Mouse (Mus musculus): ENCODE data around the gene Snip1. TPM values are rescaled to one million over a fixed set of nuclear protein-coding genes. Genes with fewer than 3 reads are reported as not detected.
A peak's percentile ranks its signal among the peaks of the same experiment; 100 is the strongest.

Gene Snip1
- polyA plus RNA-seq (2015; fragmentation: Nextera tagmentation; extraction: Ambion mirVana), result 27.3 and 29.7 TPM in 2 replicates

DNA sequence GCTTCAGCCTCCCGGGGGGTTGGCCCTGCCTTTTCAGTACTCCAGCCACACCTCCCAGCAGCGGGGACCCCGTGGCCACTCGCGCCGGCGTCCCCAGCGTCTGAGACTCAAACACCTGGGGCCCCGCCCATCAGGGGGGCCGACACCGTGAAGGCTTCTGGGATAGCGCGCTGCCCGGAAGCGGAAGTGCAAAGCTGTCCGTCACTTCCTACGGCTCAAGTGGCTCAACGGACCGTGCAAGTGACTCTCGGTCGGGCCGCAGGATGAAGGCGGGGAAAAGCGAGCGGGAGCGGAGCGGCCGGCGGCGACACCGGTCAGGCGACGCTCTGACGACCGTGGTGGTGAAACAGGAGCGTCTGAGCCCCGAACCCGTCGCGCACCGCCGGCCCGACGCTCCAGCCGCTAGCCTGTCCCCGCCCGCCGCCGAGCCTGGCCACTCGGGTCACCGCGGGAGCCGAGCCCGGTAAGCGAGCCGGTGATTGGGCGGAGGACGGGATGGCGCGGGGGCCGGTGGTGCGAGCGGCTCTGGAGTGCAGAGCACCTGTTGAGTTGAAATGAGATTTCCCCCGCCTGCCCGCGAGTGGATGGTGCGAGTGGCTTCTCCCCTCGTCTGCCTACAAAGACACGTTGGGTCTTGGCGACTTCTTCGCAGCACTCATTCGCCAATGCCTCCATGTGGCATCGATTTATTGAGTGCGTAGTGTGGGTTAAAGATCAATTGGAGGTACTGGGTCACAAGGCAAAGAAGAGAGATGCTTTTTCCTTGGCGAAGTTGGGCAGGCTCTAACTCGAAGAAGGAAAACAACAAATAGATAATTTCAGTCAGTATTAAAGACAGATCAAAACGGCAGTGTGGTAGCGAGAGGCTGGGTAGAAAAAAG is at the start of gene Snip1:
Gene Snip1 (plus strand): TSS at position 183 of the 881 bp plus-strand sequence.
- under 1% methylated on average over 77 of the region's 78 CpGs for WGBS
- no peaks in the 10 kb centered on the region for H3K27me3 ChIP-seq (replicated peaks; ENCODE audit: control insufficient read depth, insufficient read depth, low read length)
- peaks cover 16% of the 10 kb centered on the region for H3K4me1 ChIP-seq (replicated peaks; ENCODE audit: control insufficient read depth, insufficient read depth, low read length)
- ATAC-seq, result peak; percentile 97
- peak within 1 kb of the TSS; percentile 74 for H3K4me3 ChIP-seq (replicated peaks; ENCODE audit: low read length)
- peaks cover 11% of the 10 kb centered on the region; the same call in 1 of the 2 replicates for H3K36me3 ChIP-seq (ENCODE audit: control insufficient read depth, insufficient read depth)
- peak within 1 kb of the TSS; percentile 94 for H3K4me2 ChIP-seq (ENCODE audit: low read length)
- H3K9me3 ChIP-seq (ENCODE audit: control insufficient read depth, low read length), result no peaks in the 10 kb centered on the region
- peak within 1 kb of the TSS; percentile 72 for H3K9ac ChIP-seq (replicated peaks; ENCODE audit: low read depth, low read length)
- no peak within 1 kb of the TSS for H3K27ac ChIP-seq (ENCODE audit: low read length)

DNA sequence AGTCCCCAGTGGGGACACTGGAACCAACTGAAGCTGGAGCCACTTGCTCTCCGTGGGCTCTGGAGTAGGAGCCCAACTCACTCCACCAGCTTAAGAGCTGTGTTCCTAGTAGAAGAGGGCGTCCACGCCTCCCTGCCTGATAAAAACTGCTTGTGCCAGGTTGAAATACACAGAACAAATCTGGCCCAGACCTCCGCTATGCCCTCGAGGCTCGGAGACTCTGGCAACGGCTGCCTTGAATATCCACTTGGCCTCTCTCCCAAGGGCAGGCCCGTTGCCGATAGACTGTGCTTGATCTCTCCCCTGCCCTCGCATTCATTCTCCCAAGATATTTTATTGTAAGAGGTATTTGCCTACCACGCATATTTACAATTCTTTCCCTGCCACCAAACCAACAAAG is 49.0 kb upstream of the Snip1 start:
- no peak for ATAC-seq
- no peak overlapping the region for H3K4me3 ChIP-seq (replicated peaks; ENCODE audit: low read length)
- 77% methylated on average over 11 of the region's 11 CpGs for WGBS
- no peaks in the 10 kb centered on the region for H3K9me3 ChIP-seq (ENCODE audit: control insufficient read depth, low read length)
- no peaks in the 10 kb centered on the region for H3K4me1 ChIP-seq (replicated peaks; ENCODE audit: control insufficient read depth, insufficient read depth, low read length)
- H3K27ac ChIP-seq (ENCODE audit: low read length), result no peak overlapping the region
- H3K27me3 ChIP-seq (replicated peaks; ENCODE audit: control insufficient read depth, insufficient read depth, low read length), result no peaks in the 10 kb centered on the region
- H3K9ac ChIP-seq (replicated peaks; ENCODE audit: low read depth, low read length), result no peak overlapping the region
- no peak overlapping the region for H3K4me2 ChIP-seq (ENCODE audit: low read length)
- H3K36me3 ChIP-seq (ENCODE audit: control insufficient read depth, insufficient read depth), result no peaks in the 10 kb centered on the region

DNA sequence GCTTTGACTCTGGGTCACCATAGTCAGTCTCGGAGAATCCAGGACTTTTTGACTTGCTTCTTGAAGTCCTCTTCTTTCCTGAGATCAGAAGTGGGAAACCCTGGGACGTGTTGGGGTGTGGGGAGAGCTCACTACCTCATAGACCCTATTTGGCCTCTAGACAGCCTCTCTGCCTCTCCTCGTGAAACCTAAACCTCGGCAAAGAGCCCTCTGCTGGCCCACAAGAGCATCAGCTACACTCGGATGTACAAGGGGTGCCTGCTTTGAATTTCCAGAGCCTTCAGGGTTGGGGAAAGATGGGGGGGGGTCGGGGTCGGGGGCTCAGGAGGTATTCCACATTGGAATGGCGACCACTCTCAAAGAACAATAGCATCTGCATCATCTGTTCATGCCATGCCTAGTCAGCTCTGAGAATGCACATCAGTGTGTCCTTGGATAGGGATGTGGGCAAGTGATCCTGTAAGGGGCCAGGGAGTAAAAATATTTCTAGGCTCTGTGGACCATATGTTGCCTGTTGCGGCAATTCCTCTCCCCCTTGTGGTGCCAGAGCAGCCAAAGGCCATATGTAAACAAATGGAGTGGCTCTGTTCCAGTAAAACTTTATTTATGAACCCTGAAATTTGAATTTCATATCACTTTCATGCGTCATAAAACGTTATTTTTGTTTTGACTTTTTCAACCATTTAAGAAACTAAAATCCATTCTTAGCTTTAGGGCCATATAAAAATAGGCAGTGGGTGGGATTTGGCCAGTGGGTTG is 45.5 kb upstream of the Snip1 start:
- ATAC-seq, result no peak
- Histone ChIP-seq H3K4me1 (replicated peaks; ENCODE audit: control insufficient read depth, insufficient read depth, low read length) (no peaks in the 10 kb centered on the region), H3K9ac (replicated peaks; ENCODE audit: low read depth, low read length) (no peak overlapping the region), H3K27ac (ENCODE audit: low read length) (no peak overlapping the region), H3K36me3 (ENCODE audit: control insufficient read depth, insufficient read depth) (no peaks in the 10 kb centered on the region), H3K4me3 (replicated peaks; ENCODE audit: low read length) (no peak overlapping the region), H3K27me3 (replicated peaks; ENCODE audit: control insufficient read depth, insufficient read depth, low read length) (no peaks in the 10 kb centered on the region), H3K4me2 (ENCODE audit: low read length) (no peak overlapping the region), H3K9me3 (ENCODE audit: control insufficient read depth, low read length) (no peaks in the 10 kb centered on the region)
- 31% methylated on average over 11 of the region's 11 CpGs for WGBS

DNA sequence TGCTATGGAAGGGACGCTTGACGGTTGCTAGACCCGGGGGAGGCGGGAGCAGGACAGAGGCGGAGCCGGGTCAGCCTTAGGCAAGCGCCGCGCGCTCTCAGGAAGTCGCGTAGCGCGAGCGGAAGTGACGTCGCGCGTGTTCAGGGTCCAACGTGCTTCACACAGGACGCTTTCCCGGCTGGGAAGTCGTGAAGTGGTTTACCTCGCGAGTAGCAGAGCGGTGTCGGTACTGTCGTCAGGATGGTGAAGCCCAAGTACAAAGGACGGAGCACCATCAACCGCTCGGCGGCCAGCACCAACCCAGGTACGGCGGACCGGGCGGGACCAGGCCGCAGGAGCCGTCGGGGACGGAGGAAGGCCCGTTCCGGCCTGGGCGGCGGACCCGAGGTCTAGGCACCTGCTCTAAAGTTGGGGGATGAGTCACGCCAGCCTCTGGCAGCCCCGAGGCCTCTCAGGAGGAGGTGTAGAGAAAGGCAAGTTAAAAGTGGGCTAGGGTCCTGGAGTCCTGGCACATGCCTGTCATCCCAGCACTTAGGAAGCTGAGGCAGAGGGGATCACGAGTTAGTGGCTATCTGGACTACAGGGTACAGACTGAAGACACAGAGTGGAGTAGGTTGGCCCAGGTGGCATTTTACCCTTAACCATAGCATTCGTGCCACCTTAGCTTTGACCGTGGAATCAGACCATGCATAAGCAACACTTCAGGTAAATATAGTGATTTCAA is 36.4 kb upstream of the Snip1 start:
- Histone ChIP-seq H3K4me2 (ENCODE audit: low read length) (peak overlapping the region; percentile 98), H3K4me3 (replicated peaks; ENCODE audit: low read length) (peak overlapping the region; percentile 73), H3K9ac (replicated peaks; ENCODE audit: low read depth, low read length) (peak overlapping the region; percentile 88), H3K36me3 (ENCODE audit: control insufficient read depth, insufficient read depth) (peaks cover 2% of the 10 kb centered on the region; the same call in 1 of the 2 replicates), H3K4me1 (replicated peaks; ENCODE audit: control insufficient read depth, insufficient read depth, low read length) (peaks cover 16% of the 10 kb centered on the region), H3K27ac (ENCODE audit: low read length) (peak overlapping the region; percentile 54), H3K27me3 (replicated peaks; ENCODE audit: control insufficient read depth, insufficient read depth, low read length) (0 out of 2 replicates have a peak, but pooled peaks cover 3% of the 10 kb centered on the region), H3K9me3 (ENCODE audit: control insufficient read depth, low read length) (no peaks in the 10 kb centered on the region)
- ATAC-seq, result peak; percentile 99
- WGBS, result under 1% methylated on average over 50 of the region's 50 CpGs

DNA sequence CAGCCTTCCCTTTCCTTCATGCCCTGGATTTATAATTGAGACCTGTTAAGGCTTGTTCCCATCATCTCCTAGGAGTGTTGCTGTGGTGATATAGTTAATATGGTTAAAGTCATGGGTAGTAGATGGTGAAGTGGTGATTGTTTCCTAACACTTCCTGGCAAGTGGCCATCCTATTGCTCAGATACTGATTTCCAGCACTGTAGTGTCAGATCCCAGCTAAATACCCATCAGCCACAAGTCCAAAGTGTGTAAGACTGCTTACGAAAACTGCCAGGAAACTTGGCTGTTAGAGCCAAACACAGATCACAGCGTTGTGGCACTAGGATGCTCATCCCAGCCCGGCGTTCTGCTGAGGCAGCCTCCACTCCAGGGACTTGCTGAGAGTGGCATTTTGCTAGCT is 32.1 kb upstream of the Snip1 start:
- Histone ChIP-seq H3K4me2 (ENCODE audit: low read length) (no peak overlapping the region), H3K27ac (ENCODE audit: low read length) (no peak overlapping the region), H3K36me3 (ENCODE audit: control insufficient read depth, insufficient read depth) (peaks cover 10% of the 10 kb centered on the region; the same call in 1 of the 2 replicates), H3K9me3 (ENCODE audit: control insufficient read depth, low read length) (no peaks in the 10 kb centered on the region), H3K4me1 (replicated peaks; ENCODE audit: control insufficient read depth, insufficient read depth, low read length) (peaks cover 14% of the 10 kb centered on the region), H3K4me3 (replicated peaks; ENCODE audit: low read length) (no peak overlapping the region), H3K9ac (replicated peaks; ENCODE audit: low read depth, low read length) (no peak overlapping the region), H3K27me3 (replicated peaks; ENCODE audit: control insufficient read depth, insufficient read depth, low read length) (no peaks in the 10 kb centered on the region)
- ATAC-seq, result no peak
- 84% methylated on average over 4 of the region's 4 CpGs for WGBS

DNA sequence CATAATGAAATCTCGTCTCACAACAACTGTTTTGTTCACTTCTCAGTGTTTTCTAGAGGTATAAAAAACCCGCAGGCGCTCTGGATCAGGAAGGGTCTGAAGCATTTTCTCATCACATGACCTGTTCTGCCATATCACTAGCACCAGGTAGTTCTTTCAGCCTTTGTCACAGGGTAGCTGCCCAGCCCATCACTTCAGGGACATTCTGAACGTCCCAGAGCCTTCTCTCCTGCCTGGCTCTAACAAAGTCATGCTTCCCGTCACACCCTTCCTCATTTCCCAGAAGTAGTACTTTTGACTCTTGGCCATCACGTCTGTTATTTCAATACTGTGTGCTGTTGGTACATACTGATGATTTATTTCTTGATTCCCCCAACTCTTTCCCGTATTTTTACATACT is 22.0 kb upstream of the Snip1 start:
- H3K9me3 ChIP-seq (ENCODE audit: control insufficient read depth, low read length), result no peaks in the 10 kb centered on the region
- no peak overlapping the region for H3K27ac ChIP-seq (ENCODE audit: low read length)
- H3K4me2 ChIP-seq (ENCODE audit: low read length), result no peak overlapping the region
- H3K4me3 ChIP-seq (replicated peaks; ENCODE audit: low read length), result no peak overlapping the region
- H3K27me3 ChIP-seq (replicated peaks; ENCODE audit: control insufficient read depth, insufficient read depth, low read length), result no peaks in the 10 kb centered on the region
- WGBS, result 88% methylated on average over 7 of the region's 7 CpGs
- ATAC-seq, result no peak
- H3K36me3 ChIP-seq (ENCODE audit: control insufficient read depth, insufficient read depth), result peaks cover 48% of the 10 kb centered on the region
- H3K4me1 ChIP-seq (replicated peaks; ENCODE audit: control insufficient read depth, insufficient read depth, low read length), result no peaks in the 10 kb centered on the region
- no peak overlapping the region for H3K9ac ChIP-seq (replicated peaks; ENCODE audit: low read depth, low read length)

DNA sequence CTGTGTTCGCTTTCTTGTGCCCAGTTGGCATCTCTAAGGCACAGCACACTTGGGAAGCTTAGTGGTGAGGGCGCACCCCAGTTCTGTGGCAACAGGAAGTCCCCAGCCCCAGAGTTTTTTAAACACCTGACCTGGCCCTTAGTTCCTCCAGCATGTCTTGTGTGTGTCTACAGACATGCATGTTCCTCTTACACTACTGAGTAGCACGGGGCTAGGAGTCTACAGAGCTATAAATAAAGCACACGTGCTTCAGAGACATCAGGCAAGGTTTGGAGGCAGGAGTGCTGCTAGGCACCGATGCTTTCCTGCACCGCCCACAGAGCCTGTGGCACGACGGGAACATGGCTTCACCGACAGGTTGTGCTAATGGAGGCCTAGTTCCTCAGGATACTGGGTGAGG is 11.1 kb upstream of the Snip1 start:
- no peaks in the 10 kb centered on the region for H3K27me3 ChIP-seq (replicated peaks; ENCODE audit: control insufficient read depth, insufficient read depth, low read length)
- ATAC-seq, result no peak
- WGBS, result 91% methylated on average over 9 of the region's 9 CpGs
- no peaks in the 10 kb centered on the region for H3K9me3 ChIP-seq (ENCODE audit: control insufficient read depth, low read length)
- H3K27ac ChIP-seq (ENCODE audit: low read length), result no peak overlapping the region
- H3K36me3 ChIP-seq (ENCODE audit: control insufficient read depth, insufficient read depth), result peaks cover 30% of the 10 kb centered on the region
- H3K4me3 ChIP-seq (replicated peaks; ENCODE audit: low read length), result no peak overlapping the region
- H3K9ac ChIP-seq (replicated peaks; ENCODE audit: low read depth, low read length), result no peak overlapping the region
- H3K4me1 ChIP-seq (replicated peaks; ENCODE audit: control insufficient read depth, insufficient read depth, low read length), result peaks cover 5% of the 10 kb centered on the region; the same call in 1 of the 2 replicates
- no peak overlapping the region for H3K4me2 ChIP-seq (ENCODE audit: low read length)

DNA sequence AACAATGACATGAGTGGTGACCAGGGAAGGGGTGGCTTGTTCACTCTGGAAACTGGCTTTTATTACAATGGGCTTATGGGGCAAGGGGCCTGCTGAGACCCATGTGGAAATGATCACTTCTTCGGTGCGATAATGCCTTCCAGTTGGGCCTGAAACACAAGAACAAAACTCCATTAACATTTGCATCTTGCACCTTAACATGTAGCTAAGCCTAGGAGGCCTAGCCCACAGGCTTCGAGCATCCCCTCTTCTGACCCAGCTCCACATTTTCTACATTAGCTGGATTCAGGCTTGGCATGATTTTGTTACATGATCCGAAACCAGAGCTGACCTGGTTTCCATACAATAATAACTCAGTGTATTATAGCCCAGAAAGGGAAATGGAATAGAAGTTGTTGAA is 10.0 kb upstream of the Snip1 start:
- WGBS, result 93% methylated on average over 4 of the region's 4 CpGs
- Histone ChIP-seq H3K9ac (replicated peaks; ENCODE audit: low read depth, low read length) (no peak overlapping the region), H3K36me3 (ENCODE audit: control insufficient read depth, insufficient read depth) (peaks cover 30% of the 10 kb centered on the region), H3K27ac (ENCODE audit: low read length) (no peak overlapping the region), H3K4me2 (ENCODE audit: low read length) (no peak overlapping the region), H3K9me3 (ENCODE audit: control insufficient read depth, low read length) (no peaks in the 10 kb centered on the region), H3K4me3 (replicated peaks; ENCODE audit: low read length) (no peak overlapping the region), H3K27me3 (replicated peaks; ENCODE audit: control insufficient read depth, insufficient read depth, low read length) (no peaks in the 10 kb centered on the region), H3K4me1 (replicated peaks; ENCODE audit: control insufficient read depth, insufficient read depth, low read length) (peaks cover 5% of the 10 kb centered on the region; the same call in 1 of the 2 replicates)
- ATAC-seq, result no peak

DNA sequence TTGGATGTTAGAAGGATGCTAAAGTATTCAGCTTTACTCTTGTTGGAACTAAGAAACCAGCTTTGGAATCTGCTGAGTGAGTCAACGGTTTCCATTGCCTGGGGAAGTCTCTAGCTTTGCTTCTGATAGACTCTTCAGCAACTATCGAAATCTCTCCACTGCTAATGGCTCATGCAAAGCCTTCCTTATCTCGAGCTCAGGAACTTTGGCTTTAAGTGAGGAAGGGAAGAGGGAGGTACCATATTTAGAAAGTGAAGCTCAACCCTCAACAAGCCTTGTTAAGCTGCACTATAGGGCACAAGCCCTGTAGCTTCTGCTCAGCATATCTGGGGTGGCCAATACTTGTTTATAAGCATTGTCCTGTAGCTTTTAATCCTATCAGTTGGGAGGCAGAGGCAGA is 9.2 kb upstream of the Snip1 start:
- Histone ChIP-seq H3K4me1 (replicated peaks; ENCODE audit: control insufficient read depth, insufficient read depth, low read length) (peaks cover 5% of the 10 kb centered on the region; the same call in 1 of the 2 replicates), H3K27ac (ENCODE audit: low read length) (no peak overlapping the region), H3K9me3 (ENCODE audit: control insufficient read depth, low read length) (no peaks in the 10 kb centered on the region), H3K27me3 (replicated peaks; ENCODE audit: control insufficient read depth, insufficient read depth, low read length) (no peaks in the 10 kb centered on the region), H3K36me3 (ENCODE audit: control insufficient read depth, insufficient read depth) (peaks cover 30% of the 10 kb centered on the region), H3K9ac (replicated peaks; ENCODE audit: low read depth, low read length) (no peak overlapping the region), H3K4me3 (replicated peaks; ENCODE audit: low read length) (no peak overlapping the region), H3K4me2 (ENCODE audit: low read length) (no peak overlapping the region)
- no peak for ATAC-seq
- 57% methylated on average over 3 of the region's 3 CpGs for WGBS
